ENCODE assay signal across 8 mouse cellular contexts in genomic region chr11:72214591-72215409, GRCm38 (mm10). TPM values are rescaled to one million over a fixed set of nuclear protein-coding genes. Genes with fewer than 3 reads are reported as not detected.
A peak's percentile ranks its signal among the peaks of the same experiment; 100 is the strongest.
DNase-seq lines count a peak whose midpoint lies in the region; ATAC-seq lines count a peak whose summit lies in the region.

No protein-coding gene starts in this region.

- H3K4me3 ChIP-seq in hindbrain, embryonic 11.5 days (ENCODE audit: low read depth, low read length), result peak overlapping the region; percentile 90

- H3K27ac ChIP-seq in hindbrain, embryonic 11.5 days (ENCODE audit: low read depth, low read length), result peak overlapping the region; percentile 62; the same call in 1 of the 2 replicates

- no peaks in the 10 kb centered on the region for H3K4me1 ChIP-seq in hindbrain, embryonic 11.5 days (replicated peaks; ENCODE audit: control insufficient read depth, insufficient read depth, low read length)

- peak overlapping the region; percentile 80 for H3K9ac ChIP-seq in hindbrain, embryonic 11.5 days (ENCODE audit: low read depth, low read length)

- peaks cover 11% of the 10 kb centered on the region; the same call in 1 of the 2 replicates for H3K36me3 ChIP-seq in hindbrain, embryonic 11.5 days (ENCODE audit: control insufficient read depth, insufficient read depth, low read length)

- H3K9me3 ChIP-seq in hindbrain, embryonic 11.5 days (ENCODE audit: control insufficient read depth, low read length), result no peaks in the 10 kb centered on the region

- peak; percentile 86 for DNase-seq in MEL-GATA-1-ER (ENCODE audit: extremely low read depth, low read depth)
- DNase-seq in cerebellum, adult 8-10 months, result peak; percentile 89
- DNase-seq in hindbrain, embryonic 11.5 days (ENCODE audit: low spot score), result peak; percentile 98
- peak; percentile 92 to 93 for DNase-seq in layer of hippocampus, postnatal 10 days (ENCODE audit: low spot score in 2 of 2)
- peak; percentile 97 for DNase-seq in lung, postnatal 10 days
- peak; percentile 92 for DNase-seq in ovary, postnatal 36 days (ENCODE audit: low spot score)
- peak; percentile 89 for DNase-seq in thymus, postnatal 25 days

- H3K4me2 ChIP-seq in hindbrain, embryonic 11.5 days (replicated peaks; ENCODE audit: low read depth, low read length), result peak overlapping the region; percentile 94

- peak; percentile 94 for ATAC-seq in frontal cortex, adult (ENCODE audit: low TSS enrichment)
- ATAC-seq in hindbrain, embryonic 11.5 days (ENCODE audit: low FRiP score), result peak; percentile 97

- no peaks in the 10 kb centered on the region for H3K27me3 ChIP-seq in hindbrain, embryonic 11.5 days (ENCODE audit: control insufficient read depth, insufficient read depth, low read length)

- WGBS in hindbrain, embryonic 11.5 days, result under 1% methylated on average over 51 of the region's 51 CpGs

RNA-seq across cellular contexts. Expression of gene Med31, which starts 0.6 kb away (rescaled TPM):
- polyA plus RNA-seq in hindbrain, embryonic 11.5 days (2014; fragmentation: Nextera tagmentation; extraction: Ambion mirVana), result 58.8 and 61.7 TPM in 2 replicates
- 10 to 100 TPM; 14.3 to 15.8 TPM for total RNA-seq in layer of hippocampus, postnatal 10 days (2021)

RNA-seq across cellular contexts. Expression of gene Txndc17, which starts 7.5 kb away (rescaled TPM):
- 169 and 181 TPM in 2 replicates for polyA plus RNA-seq in hindbrain, embryonic 11.5 days (2014; fragmentation: Nextera tagmentation; extraction: Ambion mirVana)
- total RNA-seq in layer of hippocampus, postnatal 10 days (2021), result 10 to 100 TPM; 55.1 to 56.5 TPM

RNA-seq across cellular contexts. Expression of gene 4933427D14Rik, which starts 7.5 kb away (rescaled TPM):
- polyA plus RNA-seq in hindbrain, embryonic 11.5 days (2014; fragmentation: Nextera tagmentation; extraction: Ambion mirVana), result 15.6 and 17.8 TPM in 2 replicates
- total RNA-seq in layer of hippocampus, postnatal 10 days (2021), result 10 to 100 TPM; 23.4 to 24.3 TPM

RNA-seq across cellular contexts. Expression of gene Gm43951, which starts 8.2 kb away (rescaled TPM):
- 0.11 TPM in 1 of 2 replicates, not detected in the other for polyA plus RNA-seq in hindbrain, embryonic 11.5 days (2014; fragmentation: Nextera tagmentation; extraction: Ambion mirVana)
- total RNA-seq in layer of hippocampus, postnatal 10 days (2021), result 10 to 100 TPM; 11.2 to 14.3 TPM

RNA-seq across cellular contexts. Expression of gene Slc13a5, which starts 52.2 kb away (rescaled TPM):
- polyA plus RNA-seq in hindbrain, embryonic 11.5 days (2014; fragmentation: Nextera tagmentation; extraction: Ambion mirVana), result 0.29 and 0.32 TPM in 2 replicates
- 10 to 100 TPM; 13.0 to 17.8 TPM for total RNA-seq in layer of hippocampus, postnatal 10 days (2021)

Comparison
In these comparisons a context has a peak if more than half of its experiments do, and no peak if none do; other contexts are left out.
1. Peak in every context shown above with its lines: DNase-seq, ATAC-seq, H3K4me3 ChIP-seq and H3K27ac ChIP-seq.